Mouse (Mus musculus): Measurements from ENCODE around the gene Glra1.
"Not testable (repeated sequence)": the region's sequence is repeated elsewhere in the genome, so short reads cannot be mapped to it uniquely, and the experiment has no call there.

The Glra1 gene

DNA sequence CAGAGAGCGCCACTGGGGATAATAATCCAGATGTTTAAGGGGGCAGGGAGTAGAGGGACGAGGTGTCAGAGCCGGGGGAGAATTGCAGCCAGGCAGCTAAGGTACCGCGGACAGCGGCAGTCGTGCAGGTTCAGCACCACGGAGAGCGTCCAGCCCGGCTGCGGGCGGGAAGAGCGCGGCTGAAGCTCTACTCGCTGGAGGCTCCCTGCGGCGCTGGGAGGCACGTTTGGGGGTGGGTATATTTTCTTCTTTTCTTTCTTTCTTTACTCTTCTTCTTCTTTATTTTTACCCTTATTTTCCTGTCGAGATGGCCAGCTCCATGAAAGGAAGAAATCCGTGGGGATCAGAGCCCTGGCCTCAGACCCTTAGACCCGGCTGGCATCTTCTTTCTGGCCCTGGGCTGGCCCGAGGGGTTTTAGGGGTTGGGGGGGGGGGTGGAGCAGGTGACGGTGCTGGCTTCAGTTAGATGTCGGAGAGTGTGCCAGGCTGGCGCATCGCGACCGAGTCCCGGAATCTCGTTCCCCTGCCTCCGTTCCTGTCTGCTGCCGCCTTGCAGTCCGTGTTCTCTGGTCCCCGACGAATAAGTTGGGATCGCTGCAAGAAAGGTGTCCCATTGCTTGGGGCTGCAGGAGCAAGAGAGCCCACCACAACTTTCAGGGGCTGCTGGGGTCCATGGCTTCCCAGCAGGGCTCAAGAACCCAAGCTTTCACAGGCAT is at the start of gene Glra1:
Glra1 (minus strand) TSS at position 391 of the 716 bp plus-strand sequence.
- peak; percentile 64 for DNase-seq

DNA sequence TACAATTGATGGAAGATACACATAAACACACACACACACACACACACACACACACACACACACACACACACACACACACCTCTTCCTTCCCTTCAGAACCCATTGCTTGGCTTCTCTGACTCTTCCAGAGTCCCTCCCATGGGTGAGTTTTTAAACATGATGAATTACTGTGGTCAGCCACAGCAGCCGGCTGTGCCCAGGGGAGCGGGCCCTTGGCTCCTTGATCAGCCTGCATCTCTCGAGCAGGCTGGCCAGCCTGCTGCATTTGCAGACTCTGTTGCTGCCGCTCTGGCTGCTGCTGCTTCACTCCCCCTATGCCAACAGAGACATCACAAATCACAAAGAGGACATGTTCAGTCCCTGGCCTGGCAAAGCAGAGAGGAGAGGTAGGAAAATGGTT is 29.0 kb upstream of the Glra1 start:
- DNase-seq, result no peak

- DNase-seq, result no peak
These were observed 25.9 kb upstream of the Glra1 start for GRCm38 (mm10) chr11:55633901-55634300.

GRCm38 (mm10) chr11:55614631-55615030 is 6.6 kb upstream of the Glra1 start:
- DNase-seq, result not testable (repeated sequence)

- no peak for DNase-seq
These were observed 524 bp upstream of the Glra1 start for GRCm38 (mm10) chr11:55608524-55608920.

- DNase-seq, result peak; percentile 4
These were observed 761 bp downstream of the Glra1 start for GRCm38 (mm10) chr11:55607066-55607807.

DNA sequence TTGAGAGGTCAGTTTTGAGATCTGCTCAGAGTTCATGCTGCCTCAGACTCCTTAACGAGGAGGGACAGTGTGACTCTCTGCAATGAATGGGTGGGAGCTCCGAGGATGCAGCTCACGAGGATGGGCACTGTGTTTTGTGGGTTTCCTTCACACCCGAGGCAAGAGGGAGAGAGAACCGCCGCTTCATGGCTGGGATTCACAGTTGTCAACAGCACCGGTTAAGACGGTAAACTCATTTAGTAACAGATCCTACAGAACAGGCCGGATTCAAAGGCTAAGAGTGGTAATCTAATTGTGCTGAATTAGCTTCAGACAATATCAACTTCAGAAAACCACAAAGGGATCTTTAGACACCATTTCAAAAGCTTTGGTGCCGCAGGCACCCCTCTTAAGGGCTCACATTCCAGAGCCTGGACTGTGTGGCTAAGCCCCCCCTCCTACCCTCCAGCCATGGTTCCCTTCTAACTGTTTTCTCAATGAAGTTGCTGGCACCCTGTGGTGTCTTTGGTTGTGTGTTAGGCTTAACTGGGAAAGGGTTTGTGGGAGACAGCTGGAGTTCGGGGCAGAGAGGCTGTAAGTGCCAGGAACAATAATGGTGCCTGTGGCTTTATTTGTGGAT is 6.4 kb downstream of the Glra1 start:
- no peak for DNase-seq

DNA sequence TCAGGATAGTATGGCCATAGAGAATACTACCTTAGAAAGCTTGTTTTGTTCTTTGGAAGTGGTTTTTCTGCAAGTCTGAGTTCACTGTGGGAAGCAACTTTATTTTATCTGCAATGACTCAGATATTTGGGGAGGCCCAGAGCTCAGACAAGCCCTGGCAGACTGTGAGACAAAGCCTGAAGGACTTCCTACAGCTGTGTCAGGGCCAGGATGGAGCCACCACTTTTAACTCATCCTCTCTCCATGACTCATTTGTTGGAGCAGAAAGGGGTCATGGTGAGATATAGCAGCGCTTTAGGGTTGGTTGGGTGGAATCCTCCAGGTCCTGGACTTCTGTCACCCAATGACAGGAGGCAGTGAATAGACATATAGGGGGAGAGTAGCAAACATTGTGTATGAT is 12.3 kb downstream of the Glra1 start:
- DNase-seq, result no peak

DNA sequence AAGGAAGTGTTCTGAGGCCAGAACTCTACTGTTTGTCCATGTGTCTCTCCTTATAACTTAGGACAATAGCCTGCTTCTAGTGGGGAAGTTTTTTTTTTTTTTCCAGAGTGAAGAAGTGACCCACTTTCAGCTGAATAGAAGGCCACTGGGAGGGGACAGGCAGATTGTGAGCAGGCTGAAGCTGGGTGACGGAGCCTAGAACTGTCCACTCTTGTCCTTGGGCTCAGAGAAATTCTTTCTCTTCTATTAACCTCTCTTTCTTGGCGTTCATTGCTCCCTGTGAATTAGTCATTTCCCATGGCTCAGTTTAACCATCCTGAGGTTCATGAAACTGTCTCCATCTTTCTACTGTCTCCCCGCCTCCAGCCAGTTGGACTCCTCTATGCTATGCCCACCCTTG is 13.6 kb downstream of the Glra1 start:
- no peak for DNase-seq

- DNase-seq, result no peak
These were observed 16.8 kb downstream of the Glra1 start for GRCm38 (mm10) chr11:55591194-55591593.

DNA sequence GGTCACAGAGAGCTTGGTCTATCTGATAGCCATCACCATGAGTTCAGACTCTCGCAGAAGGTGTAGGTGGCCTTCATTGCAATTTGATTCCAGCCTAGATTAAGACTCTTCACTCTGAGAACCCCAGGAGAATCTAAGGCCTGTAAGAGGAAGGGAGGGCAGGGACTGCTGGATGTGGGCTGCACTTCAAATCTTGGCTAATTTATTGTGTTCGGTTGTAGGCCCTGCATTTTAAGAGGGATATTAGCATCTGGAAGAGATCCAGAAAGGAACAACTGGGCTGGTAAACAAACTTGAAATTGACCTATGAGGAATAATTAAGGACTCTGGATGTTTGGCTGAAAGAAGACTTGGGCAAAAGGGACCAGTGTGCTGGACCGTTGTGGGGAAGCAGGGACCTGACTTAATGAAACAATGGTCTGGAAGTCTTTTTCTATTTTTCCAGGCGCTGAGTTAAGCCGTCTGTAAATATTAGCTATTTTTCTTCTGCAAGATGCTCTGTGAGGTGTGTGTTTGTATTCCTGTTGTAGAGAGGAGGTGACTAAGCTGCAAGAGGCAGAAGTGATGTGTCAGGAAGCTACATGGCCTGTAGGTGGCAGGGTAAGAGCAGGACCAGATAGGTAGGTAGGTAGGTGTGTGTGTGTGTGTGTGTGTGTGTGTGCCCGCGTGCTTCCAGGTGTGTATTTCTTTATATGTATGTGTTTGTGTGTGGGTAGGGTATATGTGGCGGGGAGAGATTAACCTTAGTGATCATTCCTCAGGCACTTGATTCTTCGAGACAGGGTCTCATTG is 18.4 kb downstream of the Glra1 start:
- no peak for DNase-seq

DNA sequence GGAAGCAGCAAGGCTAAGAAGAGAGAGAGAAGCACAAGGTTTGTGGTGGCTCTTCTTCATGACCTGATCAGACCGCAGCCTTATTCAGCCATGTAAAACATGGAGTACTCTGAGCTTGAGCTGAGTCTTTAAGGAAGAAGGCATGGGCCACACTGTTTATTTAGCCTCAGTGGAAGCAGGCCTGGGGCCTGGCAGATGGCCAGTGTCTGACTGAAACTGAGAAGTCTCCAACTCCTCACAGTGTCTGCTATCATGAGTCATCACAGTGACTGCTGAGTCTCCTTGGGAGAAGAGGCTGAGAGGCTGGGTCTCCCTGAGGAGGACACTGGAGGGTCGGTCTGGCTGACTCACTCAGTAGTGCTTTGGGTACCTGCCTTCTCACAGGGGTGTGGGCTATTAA is 33.6 kb downstream of the Glra1 start:
- DNase-seq, result no peak

DNA sequence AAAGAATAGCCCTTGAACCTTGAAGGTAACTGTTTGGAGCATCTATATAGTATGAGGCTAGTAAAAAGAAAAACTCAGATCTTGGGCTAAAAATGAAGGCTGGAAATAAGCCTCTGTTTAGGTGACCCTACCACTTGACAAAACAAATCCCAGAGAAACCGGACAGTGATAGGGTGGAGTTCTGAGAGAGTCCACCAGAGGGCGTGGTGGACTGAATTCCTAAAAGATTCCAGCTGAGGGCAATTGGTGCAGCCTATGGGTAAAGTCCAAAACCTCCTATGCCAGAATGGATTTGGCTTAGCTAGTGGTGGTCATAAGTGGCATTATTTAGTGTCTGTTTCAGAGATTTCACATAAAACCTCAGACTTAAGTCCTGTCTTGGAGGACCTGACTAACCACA is 36.9 kb downstream of the Glra1 start:
- no peak for DNase-seq

- DNase-seq, result no peak
These were observed 41.5 kb downstream of the Glra1 start for GRCm38 (mm10) chr11:55566309-55567099.

DNA sequence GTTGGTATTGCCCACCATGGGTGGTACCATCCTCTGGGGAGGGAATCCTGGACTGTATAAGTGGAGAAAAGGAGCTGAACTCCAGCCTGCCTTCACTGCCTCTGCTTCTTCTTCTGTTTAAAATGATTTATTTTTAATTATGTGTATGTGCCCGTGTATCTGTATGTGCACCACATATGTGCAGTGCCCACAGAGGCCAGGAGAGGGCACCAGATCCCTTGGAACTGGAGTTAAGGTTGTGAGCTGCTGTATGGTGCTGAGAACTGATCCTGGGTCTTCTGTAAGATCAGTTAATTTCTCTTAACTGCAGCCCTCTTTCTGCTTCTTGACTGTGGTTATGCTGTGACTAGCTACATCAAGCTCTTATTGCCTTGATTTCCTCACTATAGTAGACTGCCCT is 62.3 kb downstream of the Glra1 start:
- DNase-seq, result no peak

GRCm38 (mm10) chr11:55542671-55543070 is 65.3 kb downstream of the Glra1 start:
- DNase-seq, result no peak

DNA sequence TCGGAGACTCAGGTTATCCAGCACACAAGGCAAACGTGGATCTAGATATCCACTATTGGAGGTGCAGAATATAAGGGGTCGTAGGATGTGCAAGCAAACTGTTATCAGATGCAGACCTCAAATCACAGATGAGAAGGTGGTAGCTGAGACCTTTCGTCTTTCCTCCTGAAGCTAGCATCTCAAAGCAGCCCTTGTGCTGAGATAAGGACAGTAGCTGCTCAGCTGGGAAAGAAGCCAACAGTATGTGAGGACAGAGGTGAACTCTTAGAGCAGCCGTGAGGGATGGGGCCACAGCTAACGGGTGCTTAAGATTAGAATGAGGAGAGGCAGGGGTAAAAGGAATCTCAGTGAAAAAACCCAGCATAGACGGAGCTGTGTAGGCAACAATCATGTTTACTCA is 65.9 kb downstream of the Glra1 start:
- no peak for DNase-seq

- no peak for DNase-seq
These were observed 73.2 kb downstream of the Glra1 start for GRCm38 (mm10) chr11:55534766-55535165.

- DNase-seq, result no peak
These were observed 74.6 kb downstream of the Glra1 start for GRCm38 (mm10) chr11:55533378-55533777.

- DNase-seq, result no peak
These were observed 77.3 kb downstream of the Glra1 start for GRCm38 (mm10) chr11:55530741-55531140.

DNA sequence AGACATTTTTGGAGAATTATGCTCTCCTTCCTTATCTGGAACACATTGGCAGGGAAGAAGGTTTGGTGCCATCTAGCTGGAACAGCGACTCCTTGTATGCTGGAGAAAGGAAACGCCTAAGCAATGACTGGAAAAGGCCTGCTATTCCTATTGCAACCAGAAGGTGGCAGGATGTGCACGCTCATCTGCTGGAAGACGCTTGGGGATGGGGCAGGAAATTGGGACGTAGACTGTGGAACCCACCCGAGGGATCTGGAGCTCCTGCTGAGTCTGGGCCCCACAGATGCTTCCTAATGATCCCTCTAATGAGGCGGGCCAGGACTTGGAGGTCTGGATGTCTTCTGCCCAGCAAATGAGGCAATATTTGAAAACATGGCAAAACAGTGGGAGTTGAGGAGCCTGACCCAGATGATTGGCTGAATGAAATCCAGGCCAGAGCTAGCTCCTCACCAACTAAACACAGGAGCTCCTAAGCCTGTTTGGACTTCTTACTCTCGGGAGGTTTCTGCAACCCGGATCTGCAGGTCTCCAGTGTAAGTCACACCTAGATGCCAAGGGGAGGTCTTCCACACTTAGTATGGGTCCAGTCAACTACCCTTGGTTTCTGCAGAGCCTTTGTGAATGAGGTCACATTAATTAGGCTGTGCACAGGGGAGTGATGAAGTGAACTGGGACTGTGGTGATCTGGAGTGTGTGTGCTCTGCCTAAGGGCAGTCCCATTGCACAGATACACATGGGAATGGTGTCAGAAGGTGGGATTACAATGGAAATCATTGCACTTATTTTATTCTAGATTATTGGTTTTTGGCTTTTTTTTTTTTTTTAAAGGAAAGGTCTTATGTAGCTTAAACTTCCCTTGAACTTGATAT is 89.0 kb downstream of the Glra1 start:
- peak; percentile 49 for DNase-seq

Data from thymus, postnatal 14 days (tissue).